Mouse (Mus musculus) liver, postnatal 0 days (tissue): ENCODE results near the gene Zfp668.

Experiments used
- CTCF ChIP-seq: sonication (generic); IDR thresholded peaks from 2 replicates; pipeline ENCODE4 v1.5.1; 2016; ENCODE audit warnings: antibody characterized with exemption, low read depth
- EP300 ChIP-seq: IDR thresholded peaks from 2 replicates; pipeline ENCODE4 v1.6.1; 2016; ENCODE audit warnings: antibody characterized with exemption, low read depth, mild to moderate bottlenecking

- TF ChIP-seq EP300 (no peak), CTCF (no peak)
These were observed 39.2 kb downstream of the Zfp668 start for GRCm38 (mm10) chr7:127837473-127837872.
